Mouse (Mus musculus): ENCODE data around the gene Map7. TPM values are rescaled to one million over a fixed set of nuclear protein-coding genes. Genes with fewer than 3 reads are reported as not detected.

Map7 gene
- polyA plus RNA-seq, 1 experiment from 2014 or later = 6.7 TPM

- H3K36me3 ChIP-seq (ENCODE audit: control insufficient read depth, insufficient read depth, low read length) = no peaks in the 10 kb centered on the region
- H3K4me2 ChIP-seq (replicated peaks; ENCODE audit: low read depth, low read length) = no peak overlapping the region
- no peak overlapping the region for H3K27ac ChIP-seq (ENCODE audit: low read depth, low read length)
- no peaks in the 10 kb centered on the region for H3K9me3 ChIP-seq (ENCODE audit: control insufficient read depth, low read length)
- WGBS = 87% methylated on average over 5 of the region's 5 CpGs
- H3K4me3 ChIP-seq (ENCODE audit: low read depth, low read length) = no peak overlapping the region
- H3K27me3 ChIP-seq (ENCODE audit: control insufficient read depth, insufficient read depth, low read length) = no peaks in the 10 kb centered on the region; the same call in 1 of the 2 replicates
- no peak for DNase-seq (ENCODE audit: low spot score)
- H3K4me1 ChIP-seq (replicated peaks; ENCODE audit: control insufficient read depth, insufficient read depth, low read length) = no peaks in the 10 kb centered on the region
- no peak for ATAC-seq (ENCODE audit: low FRiP score)
- no peak overlapping the region for H3K9ac ChIP-seq (ENCODE audit: low read depth, low read length)
These were observed 16.5 kb downstream of the Map7 start for GRCm38 (mm10) chr10:20164810-20165209.

DNA sequence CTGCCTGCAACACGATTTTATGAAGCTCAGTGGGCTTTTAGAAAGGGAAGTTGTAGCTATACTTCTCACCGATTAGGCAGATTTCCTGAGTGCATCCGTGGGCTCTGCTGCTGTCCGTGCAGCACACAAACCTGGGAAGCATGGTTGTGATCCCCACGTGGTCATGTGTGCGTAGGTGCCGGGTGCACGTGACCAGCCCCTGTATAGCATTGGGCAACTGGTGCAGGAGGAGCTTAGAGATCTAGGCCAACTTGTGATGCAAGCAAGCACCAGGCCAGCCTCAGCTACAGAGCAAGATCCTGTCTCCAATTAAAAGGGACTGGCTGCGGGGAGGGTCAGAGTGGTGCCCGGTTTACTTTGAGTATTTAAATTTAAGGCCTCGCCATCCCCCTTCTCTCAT lies 18.5 kb downstream of the Map7 start:
- Histone ChIP-seq H3K27ac (ENCODE audit: low read depth, low read length) (no peak overlapping the region), H3K4me2 (replicated peaks; ENCODE audit: low read depth, low read length) (no peak overlapping the region), H3K4me3 (ENCODE audit: low read depth, low read length) (no peak overlapping the region), H3K36me3 (ENCODE audit: control insufficient read depth, insufficient read depth, low read length) (no peaks in the 10 kb centered on the region), H3K27me3 (ENCODE audit: control insufficient read depth, insufficient read depth, low read length) (no peaks in the 10 kb centered on the region; the same call in 1 of the 2 replicates), H3K9ac (ENCODE audit: low read depth, low read length) (no peak overlapping the region), H3K4me1 (replicated peaks; ENCODE audit: control insufficient read depth, insufficient read depth, low read length) (peaks cover 5% of the 10 kb centered on the region; the same call in 1 of the 2 replicates), H3K9me3 (ENCODE audit: control insufficient read depth, low read length) (no peaks in the 10 kb centered on the region)
- no peak for DNase-seq (ENCODE audit: low spot score)
- ATAC-seq (ENCODE audit: low FRiP score) = no peak
- 80% methylated on average over 11 of the region's 11 CpGs for WGBS

GRCm38 (mm10) chr10:20167467-20167866 lies 19.2 kb downstream of the Map7 start:
- 91% methylated on average over 4 of the region's 4 CpGs for WGBS

GRCm38 (mm10) chr10:20169182-20169674 lies 21.0 kb downstream of the Map7 start:
- H3K9me3 ChIP-seq (ENCODE audit: control insufficient read depth, low read length) = no peaks in the 10 kb centered on the region
- DNase-seq (ENCODE audit: low spot score) (no peak), ATAC-seq (ENCODE audit: low FRiP score) (no peak)
- H3K9ac ChIP-seq (ENCODE audit: low read depth, low read length) = no peak overlapping the region
- WGBS = 92% methylated on average over 3 of the region's 3 CpGs
- no peaks in the 10 kb centered on the region for H3K36me3 ChIP-seq (ENCODE audit: control insufficient read depth, insufficient read depth, low read length)
- peaks cover 2% of the 10 kb centered on the region; the same call in 1 of the 2 replicates for H3K27me3 ChIP-seq (ENCODE audit: control insufficient read depth, insufficient read depth, low read length)
- H3K4me3 ChIP-seq (ENCODE audit: low read depth, low read length) = no peak overlapping the region
- no peak overlapping the region for H3K4me2 ChIP-seq (replicated peaks; ENCODE audit: low read depth, low read length)
- peaks cover 5% of the 10 kb centered on the region; the same call in 1 of the 2 replicates for H3K4me1 ChIP-seq (replicated peaks; ENCODE audit: control insufficient read depth, insufficient read depth, low read length)
- no peak overlapping the region for H3K27ac ChIP-seq (ENCODE audit: low read depth, low read length)

More at GRCm38 (mm10) chr10:20167467-20167866, 19.2 kb downstream of the Map7 start:
- H3K27me3 ChIP-seq (ENCODE audit: control insufficient read depth, insufficient read depth, low read length) = peaks cover 2% of the 10 kb centered on the region; the same call in 1 of the 2 replicates
- no peak for DNase-seq (ENCODE audit: low spot score)
- H3K36me3 ChIP-seq (ENCODE audit: control insufficient read depth, insufficient read depth, low read length) = no peaks in the 10 kb centered on the region
- ATAC-seq (ENCODE audit: low FRiP score) = no peak
- H3K4me1 ChIP-seq (replicated peaks; ENCODE audit: control insufficient read depth, insufficient read depth, low read length) = peaks cover 5% of the 10 kb centered on the region; the same call in 1 of the 2 replicates
- H3K4me2 ChIP-seq (replicated peaks; ENCODE audit: low read depth, low read length) = no peak overlapping the region
- H3K27ac ChIP-seq (ENCODE audit: low read depth, low read length) = no peak overlapping the region
- no peak overlapping the region for H3K4me3 ChIP-seq (ENCODE audit: low read depth, low read length)
- no peaks in the 10 kb centered on the region for H3K9me3 ChIP-seq (ENCODE audit: control insufficient read depth, low read length)
- no peak overlapping the region for H3K9ac ChIP-seq (ENCODE audit: low read depth, low read length)

- Histone ChIP-seq H3K27ac (ENCODE audit: low read depth, low read length) (no peak overlapping the region), H3K9me3 (ENCODE audit: control insufficient read depth, low read length) (no peaks in the 10 kb centered on the region), H3K4me2 (replicated peaks; ENCODE audit: low read depth, low read length) (peak overlapping the region; percentile 44), H3K27me3 (ENCODE audit: control insufficient read depth, insufficient read depth, low read length) (peaks cover 2% of the 10 kb centered on the region; the same call in 1 of the 2 replicates), H3K9ac (ENCODE audit: low read depth, low read length) (no peak overlapping the region), H3K36me3 (ENCODE audit: control insufficient read depth, insufficient read depth, low read length) (no peaks in the 10 kb centered on the region), H3K4me1 (replicated peaks; ENCODE audit: control insufficient read depth, insufficient read depth, low read length) (peaks cover 5% of the 10 kb centered on the region; the same call in 1 of the 2 replicates), H3K4me3 (ENCODE audit: low read depth, low read length) (peak overlapping the region; percentile 16)
- ATAC-seq (ENCODE audit: low FRiP score) (peak; percentile 74), DNase-seq (ENCODE audit: low spot score) (no peak)
- WGBS = 22% methylated on average over 19 of the region's 19 CpGs
These were observed 21.8 kb downstream of the Map7 start for GRCm38 (mm10) chr10:20169927-20170604.

DNA sequence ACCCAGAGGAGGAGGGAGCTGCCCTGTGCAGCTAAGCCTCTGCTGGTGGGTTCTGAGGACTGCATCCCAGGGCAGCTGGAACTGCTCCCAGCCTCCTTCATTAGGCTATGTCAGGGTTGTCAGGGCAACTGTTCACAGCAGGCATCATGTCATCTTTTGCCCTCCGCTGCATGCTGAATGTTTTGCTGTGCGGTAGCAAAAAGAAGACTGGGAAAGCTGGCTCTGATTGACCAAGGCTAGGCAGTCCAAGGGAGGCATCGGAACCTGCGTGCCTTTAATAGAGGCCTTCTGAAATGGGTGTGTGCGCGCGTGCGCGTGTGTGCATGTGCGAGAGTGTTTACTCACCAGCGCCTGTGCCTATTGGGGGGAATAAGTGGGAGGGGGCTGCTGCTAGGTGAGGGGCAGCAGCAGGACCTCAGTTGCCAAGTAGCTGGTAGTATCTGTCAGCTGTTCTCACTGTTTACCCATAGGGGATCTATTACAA lies 22.4 kb downstream of the Map7 start:
- peak overlapping the region; percentile 44 for H3K4me2 ChIP-seq (replicated peaks; ENCODE audit: low read depth, low read length)
- H3K4me1 ChIP-seq (replicated peaks; ENCODE audit: control insufficient read depth, insufficient read depth, low read length) = peaks cover 5% of the 10 kb centered on the region; the same call in 1 of the 2 replicates
- H3K4me3 ChIP-seq (ENCODE audit: low read depth, low read length) = peak overlapping the region; percentile 16
- H3K27me3 ChIP-seq (ENCODE audit: control insufficient read depth, insufficient read depth, low read length) = peaks cover 2% of the 10 kb centered on the region; the same call in 1 of the 2 replicates
- ATAC-seq (ENCODE audit: low FRiP score) (peak; percentile 99), DNase-seq (ENCODE audit: low spot score) (peak; percentile 86)
- H3K9me3 ChIP-seq (ENCODE audit: control insufficient read depth, low read length) = no peaks in the 10 kb centered on the region
- H3K27ac ChIP-seq (ENCODE audit: low read depth, low read length) = no peak overlapping the region
- H3K9ac ChIP-seq (ENCODE audit: low read depth, low read length) = no peak overlapping the region
- WGBS = 30% methylated on average over 11 of the region's 11 CpGs
- H3K36me3 ChIP-seq (ENCODE audit: control insufficient read depth, insufficient read depth, low read length) = no peaks in the 10 kb centered on the region

DNA sequence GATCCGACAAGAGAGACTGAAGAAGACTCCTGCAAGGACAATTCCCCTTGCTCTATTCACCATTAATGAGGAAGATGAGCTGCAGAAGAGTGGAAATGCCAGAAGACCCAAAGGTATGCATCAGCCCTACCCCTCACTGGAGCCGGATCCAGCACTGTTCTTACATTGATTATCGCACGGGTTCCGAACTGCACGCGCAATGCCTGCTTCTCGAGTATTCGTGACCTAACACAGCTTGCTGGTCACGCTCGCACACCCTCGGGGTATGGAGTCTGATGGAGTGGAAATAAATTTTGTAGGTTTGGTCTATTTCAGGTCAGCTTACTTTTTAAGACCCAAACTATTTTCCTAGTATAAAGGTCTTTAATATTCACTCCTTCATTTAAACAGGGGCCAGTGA lies 22.9 kb downstream of the Map7 start:
- no peak overlapping the region for H3K27ac ChIP-seq (ENCODE audit: low read depth, low read length)
- 0 out of 2 replicates have a peak, but pooled peaks have one; percentile 44 for ATAC-seq (ENCODE audit: low FRiP score)
- peaks cover 2% of the 10 kb centered on the region; the same call in 1 of the 2 replicates for H3K27me3 ChIP-seq (ENCODE audit: control insufficient read depth, insufficient read depth, low read length)
- peak overlapping the region; percentile 44 for H3K4me2 ChIP-seq (replicated peaks; ENCODE audit: low read depth, low read length)
- no peaks in the 10 kb centered on the region for H3K36me3 ChIP-seq (ENCODE audit: control insufficient read depth, insufficient read depth, low read length)
- H3K4me1 ChIP-seq (replicated peaks; ENCODE audit: control insufficient read depth, insufficient read depth, low read length) = peaks cover 5% of the 10 kb centered on the region; the same call in 1 of the 2 replicates
- 60% methylated on average over 12 of the region's 12 CpGs for WGBS
- no peak for DNase-seq (ENCODE audit: low spot score)
- peak overlapping the region; percentile 16; the same call in 1 of the 2 replicates for H3K4me3 ChIP-seq (ENCODE audit: low read depth, low read length)
- H3K9ac ChIP-seq (ENCODE audit: low read depth, low read length) = no peak overlapping the region
- no peaks in the 10 kb centered on the region for H3K9me3 ChIP-seq (ENCODE audit: control insufficient read depth, low read length)

DNA sequence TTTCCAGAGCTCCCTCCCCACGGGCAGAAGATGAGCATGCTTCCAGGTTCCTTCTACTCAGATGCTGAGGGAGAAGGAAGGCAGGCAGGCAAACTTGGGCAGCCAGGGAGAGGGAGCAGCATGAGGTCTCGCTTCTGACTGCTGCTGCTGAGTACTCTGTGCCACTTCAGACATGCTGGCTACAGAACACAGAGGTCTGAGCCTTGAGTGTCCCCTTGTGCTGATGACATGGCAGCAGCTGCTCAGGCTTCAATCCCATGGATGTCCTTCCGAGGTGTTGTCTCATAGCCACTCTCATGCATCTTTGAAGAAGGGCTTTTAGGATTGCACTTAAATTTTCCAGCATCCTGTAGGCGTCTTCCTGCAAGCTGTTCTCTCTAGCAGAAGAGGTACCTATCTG lies 23.5 kb downstream of the Map7 start:
- Histone ChIP-seq H3K27me3 (ENCODE audit: control insufficient read depth, insufficient read depth, low read length) (peaks cover 2% of the 10 kb centered on the region; the same call in 1 of the 2 replicates), H3K4me2 (replicated peaks; ENCODE audit: low read depth, low read length) (0 out of 2 replicates have a peak overlapping the region, but pooled peaks have one; percentile 11), H3K27ac (ENCODE audit: low read depth, low read length) (no peak overlapping the region), H3K4me1 (replicated peaks; ENCODE audit: control insufficient read depth, insufficient read depth, low read length) (peaks cover 5% of the 10 kb centered on the region; the same call in 1 of the 2 replicates), H3K4me3 (ENCODE audit: low read depth, low read length) (no peak overlapping the region), H3K36me3 (ENCODE audit: control insufficient read depth, insufficient read depth, low read length) (no peaks in the 10 kb centered on the region), H3K9ac (ENCODE audit: low read depth, low read length) (no peak overlapping the region), H3K9me3 (ENCODE audit: control insufficient read depth, low read length) (no peaks in the 10 kb centered on the region)
- ATAC-seq (ENCODE audit: low FRiP score) = no peak
- DNase-seq (ENCODE audit: low spot score) = no peak
- WGBS = 60% methylated on average over 4 of the region's 4 CpGs
